Mouse (Mus musculus) c-Kit-positive CD71-positive TER-119-negative erythroid progenitor cells, embryonic 14.5 days (primary cell): ENCODE measurements at regions not wholly inside any gene's neighbourhood (a gene's known extent, or its start where the extent isn't known, plus 50 kb on each side); places are given as distances from the start of the nearest gene placed in this dataset.

Experiments used
- DNase-seq: peaks from one replicate; pipeline ENCODE4 v3.0.0-alpha.2; 2013; ENCODE audit warnings: low read depth

GRCm38 (mm10) chr8:87116190-87116765 is 231.2 kb upstream of the N4bp1 start:
- DNase-seq = no peak

DNA sequence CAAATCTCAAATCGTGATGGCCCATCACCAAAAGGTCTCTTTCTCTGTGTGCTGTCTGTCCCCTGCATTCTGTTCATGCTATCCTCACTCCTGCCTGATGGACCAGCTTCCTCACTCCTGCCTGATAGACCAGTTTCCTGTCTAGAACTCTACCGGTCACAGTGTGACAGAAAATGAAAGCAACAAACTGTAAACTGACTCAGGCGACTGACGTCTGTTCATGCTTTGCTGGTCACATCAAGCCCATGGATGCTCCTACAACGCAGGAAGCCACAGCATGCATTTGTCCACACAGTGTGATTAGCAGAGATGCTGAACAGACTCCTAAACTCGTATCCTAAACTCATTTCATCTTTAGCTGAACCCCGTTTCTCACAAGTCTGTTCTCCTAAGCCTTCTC is 227.3 kb upstream of the N4bp1 start:
- no peak for DNase-seq

DNA sequence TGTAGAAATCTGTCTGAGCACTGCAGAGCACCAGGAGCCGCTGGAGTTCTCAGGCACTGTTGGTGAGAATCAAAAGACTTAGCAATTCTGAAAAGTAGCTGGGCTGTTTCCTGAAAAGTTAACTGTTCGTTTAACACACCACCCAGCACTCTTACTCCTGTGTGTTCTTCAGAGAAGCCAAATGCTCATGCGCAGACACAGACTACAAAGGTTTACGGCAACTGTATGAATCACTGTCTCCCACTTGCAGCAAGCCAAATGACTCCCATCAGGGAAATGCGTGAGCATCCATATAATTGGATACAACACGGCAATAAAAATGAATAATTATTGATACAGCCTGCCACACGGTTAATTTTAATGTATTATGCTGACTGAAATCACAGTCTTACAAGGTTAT is 220.0 kb upstream of the N4bp1 start:
- DNase-seq = no peak

DNA sequence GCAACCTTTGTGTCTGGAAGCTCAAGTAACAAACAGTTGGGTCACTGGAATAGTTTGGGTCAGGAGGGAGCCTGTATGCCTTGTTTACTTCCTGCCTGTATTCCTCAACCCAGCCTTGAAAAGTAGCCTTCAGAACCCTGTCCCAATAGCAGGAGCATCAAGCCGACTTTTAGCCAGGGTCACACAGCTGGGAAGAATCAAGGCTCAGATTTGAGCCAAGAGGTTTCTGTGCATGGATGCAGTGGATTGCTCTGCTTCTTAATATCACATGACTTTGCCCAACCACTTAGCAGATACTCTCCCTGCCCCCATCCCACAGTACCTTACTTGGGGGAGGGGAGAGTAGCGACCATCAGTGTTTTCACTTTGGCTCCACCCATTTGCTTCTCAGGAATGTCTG is 210.2 kb upstream of the N4bp1 start:
- no peak for DNase-seq

GRCm38 (mm10) chr8:87094685-87095084 is 209.6 kb upstream of the N4bp1 start:
- DNase-seq = no peak

GRCm38 (mm10) chr8:87093716-87094115 is 208.7 kb upstream of the N4bp1 start:
- no peak for DNase-seq

- DNase-seq = no peak
Measured at GRCm38 (mm10) chr8:87093081-87093480, 208.0 kb upstream of the N4bp1 start.

- DNase-seq = peak; percentile 8
Measured at GRCm38 (mm10) chr8:87087451-87088095, 202.5 kb upstream of the N4bp1 start.

GRCm38 (mm10) chr8:87078260-87078659 is 193.2 kb upstream of the N4bp1 start:
- DNase-seq = no peak

DNA sequence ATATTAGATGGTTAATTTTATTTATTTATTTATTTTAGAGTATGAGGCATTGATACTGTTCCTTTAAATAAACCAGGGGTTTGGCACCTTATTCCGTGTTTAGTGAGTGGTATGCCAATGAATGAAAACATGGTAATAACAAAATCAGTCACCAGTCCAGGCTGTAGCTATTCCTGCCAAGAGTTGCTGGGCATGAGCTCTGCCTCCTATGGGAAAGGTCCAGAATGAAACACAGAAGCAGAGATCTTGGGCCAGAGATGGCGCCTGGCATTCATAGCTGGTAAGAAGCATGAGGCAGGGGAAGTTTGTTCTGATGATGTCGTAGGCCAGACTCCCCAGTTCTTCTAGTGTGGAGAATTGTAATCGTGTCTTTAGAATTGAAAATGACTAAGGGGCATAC is 190.9 kb upstream of the N4bp1 start:
- no peak for DNase-seq

GRCm38 (mm10) chr8:87071224-87071623 is 186.2 kb upstream of the N4bp1 start:
- DNase-seq = no peak

DNA sequence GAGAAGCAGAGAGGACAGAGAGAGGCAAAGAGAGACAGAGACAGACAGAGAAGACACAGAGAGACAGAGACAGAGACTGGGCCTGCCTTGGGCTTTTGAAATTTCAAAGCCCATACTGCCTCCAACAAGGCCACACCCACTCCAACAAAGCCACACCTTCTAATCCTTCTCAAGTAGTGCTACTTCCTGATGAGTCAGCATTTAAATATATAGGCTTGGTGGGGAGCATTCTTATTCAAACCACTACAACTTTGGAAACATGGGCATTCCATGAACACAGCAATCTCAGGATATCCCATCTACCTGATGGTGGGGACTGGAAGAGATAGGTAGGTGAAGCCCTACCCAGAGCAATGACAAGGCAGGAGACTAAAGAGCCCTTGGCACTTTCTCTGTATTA is 182.0 kb upstream of the N4bp1 start:
- DNase-seq = no peak

GRCm38 (mm10) chr8:87064768-87065167 is 179.7 kb upstream of the N4bp1 start:
- no peak for DNase-seq

DNA sequence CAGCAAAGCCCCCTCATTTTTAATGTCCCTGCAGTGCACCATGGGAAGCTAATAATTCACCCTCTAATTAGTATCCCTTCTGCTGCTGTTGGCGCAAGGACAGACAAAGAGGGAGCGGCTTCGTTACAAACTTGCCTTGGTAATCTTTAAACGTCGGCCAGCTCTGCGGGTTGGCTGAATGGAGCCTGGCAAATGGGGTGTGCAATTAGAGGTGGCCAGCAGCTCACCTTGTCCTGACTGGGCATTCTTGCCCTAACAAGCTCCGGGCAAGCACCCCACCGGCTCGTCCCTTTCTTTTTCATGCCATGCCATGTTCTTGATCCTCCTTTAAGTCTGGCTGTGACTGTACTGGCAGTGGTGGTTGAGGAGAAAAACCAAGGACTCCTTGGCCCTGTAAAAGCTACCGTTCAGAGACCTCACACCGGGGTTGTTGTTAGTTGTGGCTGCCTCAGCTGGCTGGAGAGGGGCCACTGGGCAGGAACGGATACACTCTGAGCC is 179.2 kb upstream of the N4bp1 start:
- DNase-seq = no peak

- DNase-seq = no peak
Measured at GRCm38 (mm10) chr8:87063588-87063987, 178.5 kb upstream of the N4bp1 start.

DNA sequence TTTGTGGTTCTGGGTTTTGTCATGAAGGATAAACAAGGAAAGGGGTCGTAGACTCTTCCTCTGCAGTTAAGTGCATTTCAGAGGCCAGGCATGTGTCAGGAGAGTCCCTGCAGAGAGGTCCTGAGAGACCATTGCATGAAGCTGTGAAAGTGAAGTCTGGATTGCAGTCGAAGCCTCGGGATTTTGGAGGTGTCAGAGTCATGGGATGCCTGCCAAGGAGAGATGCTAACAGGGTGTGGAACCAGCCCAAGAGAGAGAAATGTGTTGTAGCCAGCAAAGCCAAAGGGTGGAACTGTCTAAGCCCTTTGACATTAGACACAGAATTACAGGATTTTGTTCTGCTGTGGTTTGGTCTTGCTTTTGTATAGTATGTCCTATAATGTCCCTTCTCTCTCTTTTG is 164.7 kb upstream of the N4bp1 start:
- DNase-seq = no peak

DNA sequence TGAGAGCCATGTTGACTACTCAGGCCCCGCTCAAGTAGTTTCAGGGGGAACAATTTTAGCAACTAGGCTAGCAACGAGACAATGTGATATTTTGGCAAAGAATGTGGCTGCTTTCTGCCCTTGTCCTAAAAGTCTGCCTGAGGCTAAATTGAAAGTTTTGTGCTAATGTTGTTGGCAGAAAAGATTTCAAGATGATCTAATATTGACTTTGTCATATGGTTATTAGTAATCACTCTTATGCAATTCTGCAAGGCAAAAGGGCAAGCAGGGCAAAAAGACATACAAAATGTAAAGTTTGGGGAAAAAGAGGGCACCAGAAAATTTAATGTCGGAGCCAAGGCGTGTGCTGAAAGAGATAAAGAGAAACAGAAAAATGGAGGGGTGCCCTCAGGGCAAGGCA is 164.1 kb upstream of the N4bp1 start:
- DNase-seq = no peak

DNA sequence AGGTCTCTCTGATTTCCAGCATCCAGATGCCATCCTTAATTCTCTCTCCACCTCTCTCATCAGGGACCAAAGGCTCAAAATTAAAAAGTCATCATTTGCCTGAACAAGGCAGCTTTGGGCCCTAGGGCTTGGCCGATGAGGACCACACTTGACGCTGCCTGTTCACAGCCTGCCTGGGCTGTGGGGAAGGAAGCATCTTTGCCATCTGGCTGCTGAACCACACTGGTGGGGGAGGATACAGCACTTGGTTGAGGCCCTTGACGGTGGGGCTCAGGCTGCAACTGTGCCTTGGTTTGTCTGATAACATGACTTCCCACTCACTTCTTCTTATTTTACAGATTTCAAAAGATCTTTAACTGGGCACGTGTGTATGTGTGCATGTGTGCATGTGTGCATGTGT is 161.5 kb upstream of the N4bp1 start:
- no peak for DNase-seq

GRCm38 (mm10) chr8:87043016-87043415 is 158.0 kb upstream of the N4bp1 start:
- DNase-seq = no peak

DNA sequence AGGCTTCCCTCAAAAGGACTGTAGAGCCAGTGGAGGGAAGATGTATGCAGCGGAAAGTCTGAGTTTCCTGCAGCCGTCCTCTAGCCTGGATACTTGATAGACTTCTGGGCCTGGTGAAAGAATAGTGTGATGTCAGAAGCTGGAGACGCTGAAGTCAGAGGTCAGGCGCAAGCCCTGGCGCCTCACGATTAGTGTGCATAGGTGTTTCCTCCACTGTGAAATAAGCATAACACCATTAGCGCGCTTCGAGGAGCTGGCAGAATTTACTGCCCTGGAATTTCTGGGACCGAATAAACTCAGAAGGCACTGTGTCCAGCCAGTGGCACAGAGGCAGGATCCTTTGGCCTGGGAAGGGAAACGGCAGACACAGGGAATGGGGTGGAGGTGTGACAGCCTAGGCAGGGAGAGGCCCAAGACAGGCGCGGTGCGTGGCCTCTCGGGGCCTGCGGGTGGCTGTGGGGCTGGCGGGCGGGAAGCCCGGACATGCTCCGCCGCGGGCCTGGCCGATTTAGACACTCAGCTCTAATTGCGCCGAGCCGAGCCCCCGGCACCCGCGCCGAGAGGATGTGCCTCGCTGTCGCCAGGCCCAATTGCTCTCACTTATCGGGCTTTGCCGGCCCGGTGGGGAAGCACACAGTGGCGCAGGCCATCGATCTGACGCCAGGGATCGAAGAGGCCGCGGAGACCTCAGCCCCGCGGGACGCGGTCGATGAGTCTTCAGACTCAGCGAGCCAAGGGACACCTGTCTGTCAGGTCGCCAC is 152.7 kb upstream of the N4bp1 start:
- no peak for DNase-seq

DNA sequence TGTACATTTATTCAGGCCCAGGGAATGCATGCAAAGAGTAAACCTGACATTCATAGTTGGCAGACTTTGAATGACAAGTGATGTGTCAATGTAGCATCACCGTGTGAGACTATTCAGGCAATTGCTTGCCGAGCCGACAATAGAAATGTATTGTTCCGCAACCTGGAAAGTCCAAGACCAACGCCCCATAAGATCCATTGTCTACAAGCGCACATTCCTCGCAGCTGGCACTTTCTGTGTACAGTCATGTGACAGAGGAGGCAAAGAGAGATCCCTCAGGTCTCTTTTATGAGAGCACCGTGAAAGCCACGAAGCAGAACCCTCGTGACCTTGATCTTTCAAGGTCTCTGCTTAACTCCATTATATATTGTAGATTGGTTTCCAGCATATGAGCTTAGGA is 150.9 kb upstream of the N4bp1 start:
- DNase-seq = no peak

DNA sequence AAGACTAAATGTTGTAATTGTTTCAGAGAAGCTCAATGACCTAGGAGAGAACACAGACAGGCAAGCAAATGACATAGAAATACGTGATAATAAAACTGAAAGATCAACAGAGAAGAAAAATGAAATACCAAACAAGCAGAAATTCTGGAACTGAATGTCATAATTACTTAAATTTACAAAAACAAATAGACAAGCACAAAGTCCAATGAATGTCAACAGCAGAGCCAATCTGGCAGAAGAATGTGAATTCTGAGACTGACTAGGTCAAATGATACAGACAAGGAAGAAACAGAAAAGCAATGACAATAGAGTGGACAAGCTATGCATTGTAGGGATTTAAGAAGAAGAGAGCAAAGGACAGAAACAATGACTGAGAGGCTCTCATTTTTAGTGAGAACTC is 143.1 kb upstream of the N4bp1 start:
- DNase-seq = no peak

DNA sequence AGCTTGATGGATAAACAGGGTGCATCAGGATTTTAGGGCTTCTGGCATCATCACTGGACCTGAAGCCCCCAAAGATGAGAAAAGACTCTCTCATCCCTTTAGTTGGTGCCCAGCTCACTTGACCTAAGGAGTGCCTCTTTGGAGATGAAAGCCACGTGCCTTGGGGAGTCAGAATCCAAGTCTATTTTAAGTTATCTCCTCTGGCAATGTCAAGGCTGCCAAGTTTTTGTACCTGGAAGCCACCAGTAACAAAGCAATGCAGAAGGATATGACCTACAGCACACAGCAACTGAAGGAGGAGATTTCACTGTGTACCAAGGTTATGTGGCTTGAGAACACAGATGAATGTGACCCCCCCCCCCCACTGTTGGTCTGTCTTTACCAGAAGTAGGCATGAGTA is 140.9 kb upstream of the N4bp1 start:
- DNase-seq = no peak
